Mouse (Mus musculus): Measurements from ENCODE around the gene Ddr2. TPM values are rescaled to one million over a fixed set of nuclear protein-coding genes. Genes with fewer than 3 reads are reported as not detected.

Gene Ddr2
- polyA plus RNA-seq, 1 experiment from 2014 or later = 15.6 TPM

- Histone ChIP-seq H3K27ac (ENCODE audit: low read depth, low read length) (no peak overlapping the region), H3K9ac (ENCODE audit: low read depth, low read length) (no peak overlapping the region), H3K4me2 (replicated peaks; ENCODE audit: low read depth) (no peak overlapping the region), H3K4me1 (replicated peaks; ENCODE audit: control insufficient read depth, insufficient read depth, low read length) (no peaks in the 10 kb centered on the region), H3K27me3 (replicated peaks; ENCODE audit: control insufficient read depth, insufficient read depth, low read length) (no peaks in the 10 kb centered on the region), H3K36me3 (ENCODE audit: control insufficient read depth, insufficient read depth) (peaks cover 23% of the 10 kb centered on the region), H3K9me3 (ENCODE audit: control insufficient read depth) (no peaks in the 10 kb centered on the region), H3K4me3 (ENCODE audit: low read depth, low read length) (no peak overlapping the region)
- no peak for TF ChIP-seq CTCF (IDR thresholded peaks at IDR 0.05; ENCODE audit: low read depth)
- no peak for ATAC-seq
- WGBS = 91% methylated on average over 5 of the region's 5 CpGs
These were observed 31.1 kb upstream of the Ddr2 start for GRCm38 (mm10) chr1:170141626-170142025.

DNA sequence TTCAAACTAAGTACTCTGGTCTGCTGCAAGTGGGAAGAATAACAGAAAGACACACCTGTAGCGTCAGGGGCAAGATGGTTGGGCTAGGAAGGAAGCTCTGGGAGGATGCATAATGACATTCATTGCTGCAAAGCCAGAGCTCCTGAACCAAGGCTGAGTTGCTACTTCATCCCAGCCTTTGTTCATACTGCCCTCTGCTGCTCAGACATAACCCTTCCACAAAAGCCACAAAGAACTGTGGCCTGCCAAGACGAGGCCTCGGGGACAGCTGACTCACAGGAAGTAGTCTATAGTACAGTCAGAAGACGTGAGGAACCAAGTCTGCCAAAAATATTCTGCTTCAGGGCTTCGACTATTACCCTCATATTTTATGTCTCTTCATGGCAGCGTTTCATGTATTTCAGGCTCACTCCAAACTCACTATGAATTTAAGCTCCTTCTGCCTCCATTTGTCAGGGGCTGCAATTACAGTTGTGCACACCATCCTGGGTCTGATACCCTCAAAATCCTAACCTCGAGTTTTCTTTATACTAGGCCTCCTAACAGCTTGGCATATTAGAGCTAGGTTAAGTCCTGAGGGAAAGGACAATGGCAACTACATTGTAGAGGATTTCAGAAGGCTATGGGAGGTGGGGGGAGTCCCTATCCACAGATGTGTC is 25.9 kb upstream of the Ddr2 start:
- H3K4me2 ChIP-seq (replicated peaks; ENCODE audit: low read depth) = no peak overlapping the region
- H3K4me1 ChIP-seq (replicated peaks; ENCODE audit: control insufficient read depth, insufficient read depth, low read length) = no peaks in the 10 kb centered on the region
- TF ChIP-seq CTCF (IDR thresholded peaks at IDR 0.05; ENCODE audit: low read depth) = peak; percentile 91
- H3K4me3 ChIP-seq (ENCODE audit: low read depth, low read length) = no peak overlapping the region
- peak; percentile 57; the same call in 1 of the 2 replicates for ATAC-seq
- no peaks in the 10 kb centered on the region for H3K27me3 ChIP-seq (replicated peaks; ENCODE audit: control insufficient read depth, insufficient read depth, low read length)
- H3K9ac ChIP-seq (ENCODE audit: low read depth, low read length) = no peak overlapping the region
- H3K9me3 ChIP-seq (ENCODE audit: control insufficient read depth) = no peaks in the 10 kb centered on the region
- H3K36me3 ChIP-seq (ENCODE audit: control insufficient read depth, insufficient read depth) = no peaks in the 10 kb centered on the region
- no peak overlapping the region for H3K27ac ChIP-seq (ENCODE audit: low read depth, low read length)
- 12% methylated on average over 7 of the region's 7 CpGs for WGBS

- no peaks in the 10 kb centered on the region for H3K27me3 ChIP-seq (replicated peaks; ENCODE audit: control insufficient read depth, insufficient read depth, low read length)
- no peak overlapping the region for H3K4me3 ChIP-seq (ENCODE audit: low read depth, low read length)
- no peaks in the 10 kb centered on the region for H3K36me3 ChIP-seq (ENCODE audit: control insufficient read depth, insufficient read depth)
- H3K27ac ChIP-seq (ENCODE audit: low read depth, low read length) = no peak overlapping the region
- H3K4me1 ChIP-seq (replicated peaks; ENCODE audit: control insufficient read depth, insufficient read depth, low read length) = no peaks in the 10 kb centered on the region
- H3K9ac ChIP-seq (ENCODE audit: low read depth, low read length) = no peak overlapping the region
- no peak for ATAC-seq
- H3K9me3 ChIP-seq (ENCODE audit: control insufficient read depth) = no peaks in the 10 kb centered on the region
- WGBS = 79% methylated on average over 8 of the region's 8 CpGs
- TF ChIP-seq CTCF (IDR thresholded peaks at IDR 0.05; ENCODE audit: low read depth) = no peak
- H3K4me2 ChIP-seq (replicated peaks; ENCODE audit: low read depth) = no peak overlapping the region
These were observed 23.7 kb upstream of the Ddr2 start for GRCm38 (mm10) chr1:170134264-170134663.

DNA sequence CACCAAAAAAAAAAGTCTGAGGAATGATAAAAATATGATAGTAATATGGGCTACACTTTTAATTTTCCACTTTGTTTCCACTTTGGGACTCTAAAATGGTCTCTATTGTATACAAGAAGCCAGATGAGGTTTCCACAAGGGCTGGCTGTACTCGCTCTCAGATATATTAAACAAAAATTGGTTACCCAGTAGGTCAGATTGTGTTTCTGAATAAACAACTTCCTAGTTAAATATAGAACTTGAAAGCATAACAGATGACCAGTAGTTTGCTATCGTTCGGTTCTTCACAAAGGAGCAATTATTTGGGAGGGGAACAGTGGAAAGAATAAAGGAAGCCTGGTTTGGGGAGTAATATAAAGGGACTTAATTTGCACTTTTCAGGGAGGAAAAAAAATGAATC is 20.4 kb upstream of the Ddr2 start:
- no peak for TF ChIP-seq CTCF (IDR thresholded peaks at IDR 0.05; ENCODE audit: low read depth)
- H3K4me1 ChIP-seq (replicated peaks; ENCODE audit: control insufficient read depth, insufficient read depth, low read length) = no peaks in the 10 kb centered on the region
- no peak overlapping the region for H3K4me2 ChIP-seq (replicated peaks; ENCODE audit: low read depth)
- H3K9me3 ChIP-seq (ENCODE audit: control insufficient read depth) = no peaks in the 10 kb centered on the region
- no peak overlapping the region for H3K9ac ChIP-seq (ENCODE audit: low read depth, low read length)
- no peak for ATAC-seq
- no peak overlapping the region for H3K27ac ChIP-seq (ENCODE audit: low read depth, low read length)
- no peaks in the 10 kb centered on the region for H3K27me3 ChIP-seq (replicated peaks; ENCODE audit: control insufficient read depth, insufficient read depth, low read length)
- H3K4me3 ChIP-seq (ENCODE audit: low read depth, low read length) = no peak overlapping the region
- no peaks in the 10 kb centered on the region for H3K36me3 ChIP-seq (ENCODE audit: control insufficient read depth, insufficient read depth)
- 48% methylated on average over 3 of the region's 3 CpGs for WGBS

GRCm38 (mm10) chr1:170124644-170125043 is 14.1 kb upstream of the Ddr2 start:
- Histone ChIP-seq H3K9ac (ENCODE audit: low read depth, low read length) (no peak overlapping the region), H3K27me3 (replicated peaks; ENCODE audit: control insufficient read depth, insufficient read depth, low read length) (no peaks in the 10 kb centered on the region), H3K4me1 (replicated peaks; ENCODE audit: control insufficient read depth, insufficient read depth, low read length) (no peaks in the 10 kb centered on the region), H3K9me3 (ENCODE audit: control insufficient read depth) (no peaks in the 10 kb centered on the region), H3K4me2 (replicated peaks; ENCODE audit: low read depth) (no peak overlapping the region), H3K27ac (ENCODE audit: low read depth, low read length) (no peak overlapping the region), H3K36me3 (ENCODE audit: control insufficient read depth, insufficient read depth) (no peaks in the 10 kb centered on the region), H3K4me3 (ENCODE audit: low read depth, low read length) (no peak overlapping the region)
- TF ChIP-seq CTCF (IDR thresholded peaks at IDR 0.05; ENCODE audit: low read depth) = no peak
- ATAC-seq = no peak
- 85% methylated on average over 2 of the region's 2 CpGs for WGBS

- Histone ChIP-seq H3K27ac (ENCODE audit: low read depth, low read length) (no peak overlapping the region), H3K4me2 (replicated peaks; ENCODE audit: low read depth) (no peak overlapping the region), H3K4me3 (ENCODE audit: low read depth, low read length) (no peak overlapping the region), H3K9me3 (ENCODE audit: control insufficient read depth) (no peaks in the 10 kb centered on the region), H3K36me3 (ENCODE audit: control insufficient read depth, insufficient read depth) (no peaks in the 10 kb centered on the region), H3K4me1 (replicated peaks; ENCODE audit: control insufficient read depth, insufficient read depth, low read length) (no peaks in the 10 kb centered on the region), H3K9ac (ENCODE audit: low read depth, low read length) (no peak overlapping the region), H3K27me3 (replicated peaks; ENCODE audit: control insufficient read depth, insufficient read depth, low read length) (no peaks in the 10 kb centered on the region)
- 76% methylated on average over 6 of the region's 6 CpGs for WGBS
- no peak for TF ChIP-seq CTCF (IDR thresholded peaks at IDR 0.05; ENCODE audit: low read depth)
- no peak for ATAC-seq
These were observed 3.1 kb upstream of the Ddr2 start for GRCm38 (mm10) chr1:170113616-170114015.

GRCm38 (mm10) chr1:170112261-170112660 is 1.7 kb upstream of the Ddr2 start:
- Histone ChIP-seq H3K27ac (ENCODE audit: low read depth, low read length) (no peak overlapping the region), H3K4me1 (replicated peaks; ENCODE audit: control insufficient read depth, insufficient read depth, low read length) (no peaks in the 10 kb centered on the region), H3K4me2 (replicated peaks; ENCODE audit: low read depth) (no peak overlapping the region), H3K36me3 (ENCODE audit: control insufficient read depth, insufficient read depth) (no peaks in the 10 kb centered on the region), H3K9me3 (ENCODE audit: control insufficient read depth) (no peaks in the 10 kb centered on the region), H3K4me3 (ENCODE audit: low read depth, low read length) (no peak overlapping the region), H3K27me3 (replicated peaks; ENCODE audit: control insufficient read depth, insufficient read depth, low read length) (no peaks in the 10 kb centered on the region), H3K9ac (ENCODE audit: low read depth, low read length) (no peak overlapping the region)
- 0 out of 2 replicates have a peak, but pooled peaks have one; percentile 12 for TF ChIP-seq CTCF (IDR thresholded peaks at IDR 0.05; ENCODE audit: low read depth)
- no peak for ATAC-seq
- WGBS = 88% methylated on average over 10 of the region's 10 CpGs
